Mouse (Mus musculus) adrenal gland, postnatal 10 days (tissue): ENCODE data around the gene Twsg1. TPM values are rescaled to one million over a fixed set of nuclear protein-coding genes. Genes with fewer than 3 reads are reported as not detected.
A peak's percentile ranks its signal among the peaks of the same experiment; 100 is the strongest.

Experiments
- DNase-seq: peaks from one replicate; pipeline ENCODE4 v3.0.0; 2021; ENCODE audit warnings: mixed read lengths
- total RNA-seq, 2 experiments: library from RNA; stranded (reverse); gene quantifications; 2 replicates each; pipeline ENCODE4 v1.2.3; 2021

Gene Twsg1
- total RNA-seq, 2 experiments from 2014 or later, result 63.3 to 70.0 TPM

- no peak for DNase-seq
Measured at GRCm38 (mm10) chr17:65933741-65934140, 17.3 kb downstream of the Twsg1 start.

GRCm38 (mm10) chr17:65931525-65931924 lies 19.5 kb downstream of the Twsg1 start:
- no peak for DNase-seq

GRCm38 (mm10) chr17:65930960-65931359 lies 20.1 kb downstream of the Twsg1 start:
- peak; percentile 66 for DNase-seq

- no peak for DNase-seq
Measured at GRCm38 (mm10) chr17:65930158-65930826, 20.7 kb downstream of the Twsg1 start.

GRCm38 (mm10) chr17:65929319-65929978 lies 21.6 kb downstream of the Twsg1 start:
- no peak for DNase-seq

GRCm38 (mm10) chr17:65927077-65927476 lies 23.9 kb downstream of the Twsg1 start:
- DNase-seq, result no peak

GRCm38 (mm10) chr17:65924218-65924617 lies 26.8 kb downstream of the Twsg1 start:
- DNase-seq, result no peak

GRCm38 (mm10) chr17:65921975-65922374 lies 29.1 kb downstream of the Twsg1 start:
- no peak for DNase-seq

GRCm38 (mm10) chr17:65919235-65919634 lies 31.8 kb downstream of the Twsg1 start:
- no peak for DNase-seq

- peak; percentile 86 for DNase-seq
Measured at GRCm38 (mm10) chr17:65916135-65916668, 34.8 kb downstream of the Twsg1 start.

- no peak for DNase-seq
Measured at GRCm38 (mm10) chr17:65914083-65914482, 36.9 kb downstream of the Twsg1 start.

- DNase-seq, result no peak
Measured at GRCm38 (mm10) chr17:65912202-65912601, 38.8 kb downstream of the Twsg1 start.

GRCm38 (mm10) chr17:65911285-65912069 lies 39.5 kb downstream of the Twsg1 start:
- DNase-seq, result no peak

GRCm38 (mm10) chr17:65908270-65908669 lies 42.8 kb downstream of the Twsg1 start:
- DNase-seq, result no peak

- DNase-seq, result no peak
Measured at GRCm38 (mm10) chr17:65906895-65907401, 44.1 kb downstream of the Twsg1 start.

GRCm38 (mm10) chr17:65906313-65906894 lies 44.6 kb downstream of the Twsg1 start:
- no peak for DNase-seq

- peak; percentile 47 for DNase-seq
Measured at GRCm38 (mm10) chr17:65905241-65905640, 45.8 kb downstream of the Twsg1 start.

- DNase-seq, result no peak
Measured at GRCm38 (mm10) chr17:65903826-65904225, 47.2 kb downstream of the Twsg1 start.

- no peak for DNase-seq
Measured at GRCm38 (mm10) chr17:65903011-65903410, 48.0 kb downstream of the Twsg1 start.

GRCm38 (mm10) chr17:65902281-65902680 lies 48.7 kb downstream of the Twsg1 start:
- no peak for DNase-seq

GRCm38 (mm10) chr17:65896016-65896415 lies 55.0 kb downstream of the Twsg1 start:
- DNase-seq, result no peak

- no peak for DNase-seq
Measured at GRCm38 (mm10) chr17:65889476-65889875, 61.5 kb downstream of the Twsg1 start.
